Comparison of ENCODE assay signal across 11 mouse cellular contexts in the genomic region with DNA sequence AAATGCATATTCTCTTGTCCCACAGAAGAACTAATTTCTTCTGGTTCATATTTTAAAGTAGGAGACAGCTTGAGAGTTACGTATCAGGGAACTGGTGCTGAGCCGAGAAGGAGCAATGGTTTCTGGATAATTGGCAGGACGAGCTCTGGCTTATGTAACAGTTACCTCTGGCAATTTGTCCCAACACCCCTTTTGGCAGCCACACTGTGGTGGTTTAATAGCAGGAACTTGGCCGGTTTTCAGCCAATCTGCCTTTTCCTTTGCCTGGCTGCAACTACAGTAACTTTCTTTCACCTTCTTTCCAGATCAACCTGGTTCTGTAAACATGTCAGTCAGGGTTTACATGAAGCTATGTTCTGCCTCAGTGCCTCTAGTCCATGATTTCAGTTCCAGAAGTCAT.
DNase-seq lines count a peak whose midpoint lies in the region; ATAC-seq and TF ChIP-seq lines count a peak whose summit lies in the region.
"Had no signal": no experiment of that assay in that cellular context is flagged by ENCODE, and none has a peak within 500 bp of the region (broad histone marks: within the 10 kb centered on the region; RNA-seq: fewer than 3 reads in every experiment).

No protein-coding gene starts in this region.

- no peak overlapping the region for H3K4me3 ChIP-seq in embryonic facial prominence, embryonic 14.5 days (ENCODE audit: low read depth, low read length)
- no peak overlapping the region for H3K4me3 ChIP-seq in embryonic facial prominence, embryonic 10.5 days
- no peak overlapping the region for H3K4me3 ChIP-seq in lung, adult 2 months (replicated peaks; ENCODE audit: extremely low read depth, low read depth, low read length)
- H3K4me3 ChIP-seq in limb, embryonic 14.5 days (replicated peaks; ENCODE audit: low read length), result no peak overlapping the region
- H3K4me3 ChIP-seq: limb, embryonic 12.5 days; neural tube, embryonic 12.5 days had no signal

- 54% methylated on average over 4 of the region's 4 CpGs for WGBS in embryonic facial prominence, embryonic 14.5 days
- 83% methylated on average over 4 of the region's 4 CpGs for WGBS in embryonic facial prominence, embryonic 10.5 days
- 44% methylated on average over 4 of the region's 4 CpGs for WGBS in lung, adult 2 months
- 21% methylated on average over 4 of the region's 4 CpGs for WGBS in limb, embryonic 14.5 days

- H3K27me3 ChIP-seq in embryonic facial prominence, embryonic 14.5 days (replicated peaks; ENCODE audit: control insufficient read depth, insufficient read depth, low read length), result no peaks in the 10 kb centered on the region
- H3K27me3 ChIP-seq in embryonic facial prominence, embryonic 10.5 days (replicated peaks; ENCODE audit: low read depth, poor library complexity, severe bottlenecking), result no peaks in the 10 kb centered on the region
- H3K27me3 ChIP-seq in limb, embryonic 14.5 days (ENCODE audit: control insufficient read depth, insufficient read depth, low read length), result no peaks in the 10 kb centered on the region
- H3K27me3 ChIP-seq: limb, embryonic 12.5 days; neural tube, embryonic 12.5 days had no signal

- no peak for ATAC-seq in embryonic facial prominence, embryonic 14.5 days (ENCODE audit: low read depth)
- ATAC-seq in limb, embryonic 14.5 days (ENCODE audit: low FRiP score, low read depth), result peak; percentile 67; the same call in 1 of the 2 replicates

- H3K4me1 ChIP-seq in embryonic facial prominence, embryonic 14.5 days (ENCODE audit: control insufficient read depth, insufficient read depth, low read length), result no peaks in the 10 kb centered on the region
- H3K4me1 ChIP-seq in embryonic facial prominence, embryonic 10.5 days, result no peaks in the 10 kb centered on the region
- no peaks in the 10 kb centered on the region for H3K4me1 ChIP-seq in lung, adult 2 months (ENCODE audit: control insufficient read depth, insufficient read depth, low read length)
- peaks cover 8% of the 10 kb centered on the region; the same call in 1 of the 2 replicates for H3K4me1 ChIP-seq in limb, embryonic 14.5 days (ENCODE audit: control insufficient read depth, insufficient read depth, low read length)
- H3K4me1 ChIP-seq: limb, embryonic 12.5 days; neural tube, embryonic 12.5 days had no signal

- no peak for TF ChIP-seq POLR2A in lung, adult 2 months (IDR thresholded peaks at IDR 0.05; ENCODE audit: borderline replicate concordance, extremely low read depth, low read depth, low read length)
- TF ChIP-seq POLR2A in limb, embryonic 14.5 days (IDR thresholded peaks at IDR 0.05; ENCODE audit: borderline replicate concordance, extremely low read depth, insufficient read depth, insufficient read length), result no peak

- no peak overlapping the region for H3K9ac ChIP-seq in embryonic facial prominence, embryonic 14.5 days (ENCODE audit: low read depth, low read length)
- no peak overlapping the region for H3K9ac ChIP-seq in limb, embryonic 14.5 days (ENCODE audit: low read depth, low read length, severe bottlenecking)
- H3K9ac ChIP-seq: limb, embryonic 12.5 days; neural tube, embryonic 12.5 days had no signal

- H3K9me3 ChIP-seq in embryonic facial prominence, embryonic 14.5 days (ENCODE audit: control insufficient read depth, low read length), result no peaks in the 10 kb centered on the region
- H3K9me3 ChIP-seq in embryonic facial prominence, embryonic 10.5 days, result no peaks in the 10 kb centered on the region
- no peaks in the 10 kb centered on the region for H3K9me3 ChIP-seq in limb, embryonic 14.5 days (ENCODE audit: control insufficient read depth, low read length)
- H3K9me3 ChIP-seq: limb, embryonic 12.5 days; neural tube, embryonic 12.5 days had no signal

- TF ChIP-seq CTCF in lung, adult 2 months (IDR thresholded peaks at IDR 0.05; ENCODE audit: insufficient read depth, low read length), result no peak

- H3K36me3 ChIP-seq in embryonic facial prominence, embryonic 14.5 days (ENCODE audit: control insufficient read depth, insufficient read depth, low read length), result no peaks in the 10 kb centered on the region
- no peaks in the 10 kb centered on the region for H3K36me3 ChIP-seq in embryonic facial prominence, embryonic 10.5 days (replicated peaks)
- no peaks in the 10 kb centered on the region for H3K36me3 ChIP-seq in limb, embryonic 14.5 days (ENCODE audit: control insufficient read depth, insufficient read depth, low read length)
- H3K36me3 ChIP-seq: limb, embryonic 12.5 days; neural tube, embryonic 12.5 days had no signal

- no peak overlapping the region for H3K4me2 ChIP-seq in embryonic facial prominence, embryonic 14.5 days (ENCODE audit: low read depth, low read length)
- H3K4me2 ChIP-seq in limb, embryonic 14.5 days (replicated peaks; ENCODE audit: low read depth, low read length, severe bottlenecking), result no peak overlapping the region
- H3K4me2 ChIP-seq: limb, embryonic 12.5 days; neural tube, embryonic 12.5 days had no signal

- DNase-seq in embryonic facial prominence, embryonic 14.5 days (ENCODE audit: low spot score), result peak; percentile 76
- no peak for DNase-seq in embryonic facial prominence, embryonic 10.5 days (ENCODE audit: low spot score)
- DNase-seq in lung, adult 18-20 months, result peak; percentile 19 to 32
- DNase-seq in lung, adult 2 months, result no peak
- DNase-seq in heart, adult 9 months (ENCODE audit: low spot score in 2 of 2), result peak; percentile 45 to 58
- DNase-seq in limb, embryonic 14.5 days (ENCODE audit: low spot score), result peak; percentile 91
- DNase-seq in thymus, postnatal 4 days, result no peak
- DNase-seq in liver, result no peak
- DNase-seq: thymus, postnatal 25 days had no signal

- H3K27ac ChIP-seq in embryonic facial prominence, embryonic 14.5 days (replicated peaks; ENCODE audit: low read depth, low read length), result no peak overlapping the region
- H3K27ac ChIP-seq in embryonic facial prominence, embryonic 10.5 days (replicated peaks), result no peak overlapping the region
- no peak overlapping the region for H3K27ac ChIP-seq in limb, embryonic 14.5 days (replicated peaks; ENCODE audit: low read depth, low read length)
- H3K27ac ChIP-seq: limb, embryonic 12.5 days; neural tube, embryonic 12.5 days had no signal

Comparison
In these comparisons a context has a peak if more than half of its experiments do, and no peak if none do; other contexts are left out.
1. DNase-seq: peak in embryonic facial prominence, embryonic 14.5 days (single experiment), lung, adult 18-20 months (2 of 2), heart, adult 9 months (2 of 2) and limb, embryonic 14.5 days (single experiment); none in embryonic facial prominence, embryonic 10.5 days (single experiment), lung, adult 2 months (single experiment), thymus, postnatal 4 days (single experiment) and liver (single experiment).